Mouse (Mus musculus) MEL (cell line): ENCODE data around the gene Ror2. TPM values are rescaled to one million over a fixed set of nuclear protein-coding genes. Genes with fewer than 3 reads are reported as not detected.

Experiments
- DNase-seq: peaks from one replicate; pipeline ENCODE4 v3.0.0; 2011; ENCODE audit warnings: low read depth, low spot score
- H3K27ac ChIP-seq: 2 replicates; pipeline ENCODE4 v1.5.1; 2012; ENCODE audit warnings: low read depth, mild to moderate bottlenecking, control low read depth, low read length, moderate library complexity; ENCODE audit not compliant: control insufficient read depth
- H3K27me3 ChIP-seq, 2 experiments: fragments of 150-350 bp in 1 of 2; sonication (generic) in 1 of 2; 2 replicates each; pipeline ENCODE4 v1.6.1; 2012; ENCODE audit warnings: low read length in 2 of 2, mild to moderate bottlenecking in 2 of 2, improper control_type of control experiment in 1 of 2, moderate library complexity in 1 of 2; ENCODE audit not compliant: insufficient read depth in 2 of 2, control insufficient read depth in 1 of 2
- H3K36me3 ChIP-seq, 2 experiments: 2 replicates each; pipeline ENCODE4 v1.6.1; 2012 to 2014; ENCODE audit warnings: low read length in 2 of 2, improper control_type of control experiment in 1 of 2, inconsistent platforms in 1 of 2, mild to moderate bottlenecking in 1 of 2; ENCODE audit not compliant: insufficient read depth in 2 of 2, control insufficient read depth in 1 of 2
- H3K4me1 ChIP-seq, 2 experiments: fragments of 150-350 bp in 1 of 2; sonication (generic) in 1 of 2; 2 replicates each; pipeline ENCODE4 v1.6.1; 2012; ENCODE audit warnings: low read length in 2 of 2, improper control_type of control experiment in 1 of 2, mild to moderate bottlenecking in 1 of 2; ENCODE audit not compliant: insufficient read depth in 2 of 2, control insufficient read depth in 1 of 2
- H3K4me3 ChIP-seq, 2 experiments: fragments of 150-350 bp in 1 of 2; sonication (generic) in 1 of 2; 2 replicates each; pipeline ENCODE4 v1.5.1; 2012; ENCODE audit warnings: low read depth in 2 of 2, low read length in 2 of 2, mild to moderate bottlenecking in 2 of 2, moderate library complexity in 2 of 2, control low read depth in 1 of 2, improper control_type of control experiment in 1 of 2; ENCODE audit not compliant: control insufficient read depth in 1 of 2, insufficient read depth in 1 of 2
- H3K79me2 ChIP-seq: 2 replicates; pipeline ENCODE4 v1.6.1; 2012; ENCODE audit warnings: mild to moderate bottlenecking, low read length, moderate library complexity; ENCODE audit not compliant: control insufficient read depth, poor library complexity, insufficient read depth
- H3K9ac ChIP-seq: 2 replicates; pipeline ENCODE4 v1.6.1; 2012; ENCODE audit warnings: low read depth, mild to moderate bottlenecking, control low read depth, low read length, moderate library complexity; ENCODE audit not compliant: control insufficient read depth, poor library complexity, severe bottlenecking
- H3K9me3 ChIP-seq: fragments of 150-350 bp; sonication (generic); replicated peaks from 2 replicates; pipeline ENCODE4 v1.6.1; 2012; ENCODE audit warnings: mild to moderate bottlenecking, low read length, improper control_type of control experiment, moderate library complexity; ENCODE audit not compliant: insufficient read depth
- BHLHE40 ChIP-seq: IDR thresholded peaks from 2 replicates; pipeline ENCODE4 v1.6.1; 2012; ENCODE audit warnings: low read depth, mild to moderate bottlenecking, inconsistent platforms, low read length, improper control_type of control experiment, borderline replicate concordance
- CHD1 ChIP-seq: IDR thresholded peaks from 2 replicates; pipeline ENCODE4 v1.6.1; 2012; ENCODE audit warnings: low read depth, mild to moderate bottlenecking, inconsistent platforms, low read length, improper control_type of control experiment
- CHD2 ChIP-seq: IDR thresholded peaks from 2 replicates; pipeline ENCODE4 v1.6.1; 2011; ENCODE audit warnings: low read length, improper control_type of control experiment
- E2F4 ChIP-seq: IDR thresholded peaks from 2 replicates; pipeline ENCODE4 v1.6.1; 2011; ENCODE audit warnings: low read depth, low read length, improper control_type of control experiment, borderline replicate concordance
- ETS1 ChIP-seq: IDR thresholded peaks from 2 replicates; pipeline ENCODE4 v1.6.1; 2012; ENCODE audit warnings: low read depth, mild to moderate bottlenecking, inconsistent platforms, low read length, improper control_type of control experiment, moderate library complexity
- GATA1 ChIP-seq: IDR thresholded peaks from 2 replicates; pipeline ENCODE4 v1.6.1; 2011; ENCODE audit warnings: low read depth, low read length, improper control_type of control experiment
- MAFK ChIP-seq: IDR thresholded peaks from 2 replicates; pipeline ENCODE4 v1.6.1; 2011; ENCODE audit warnings: low read depth, mild to moderate bottlenecking, low read length, improper control_type of control experiment, borderline replicate concordance
- MAX ChIP-seq: IDR thresholded peaks from 2 replicates; pipeline ENCODE4 v1.6.1; 2011; ENCODE audit warnings: low read length, improper control_type of control experiment
- MXI1 ChIP-seq: IDR thresholded peaks from 2 replicates; pipeline ENCODE4 v1.6.1; 2011; ENCODE audit warnings: mild to moderate bottlenecking, low read depth, low read length, improper control_type of control experiment
- MYB ChIP-seq: IDR thresholded peaks from 2 replicates; pipeline ENCODE4 v1.6.1; 2011; ENCODE audit warnings: mild to moderate bottlenecking, low read depth, low read length, improper control_type of control experiment
- MYC ChIP-seq: IDR thresholded peaks from 2 replicates; pipeline ENCODE4 v1.6.1; 2011; ENCODE audit warnings: low read depth, mild to moderate bottlenecking, low read length, improper control_type of control experiment, moderate library complexity
- NRF1 ChIP-seq: IDR thresholded peaks from 2 replicates; pipeline ENCODE4 v1.6.1; 2014; ENCODE audit warnings: low read depth, mild to moderate bottlenecking, inconsistent platforms, low read length, improper control_type of control experiment, moderate library complexity; ENCODE audit not compliant: poor library complexity, insufficient read depth, severe bottlenecking
- POLR2A ChIP-seq, 2 experiments: IDR thresholded peaks; 2 replicates each; pipeline ENCODE4 v1.6.1; 2011 to 2012; ENCODE audit warnings: low read length in 2 of 2, mild to moderate bottlenecking in 2 of 2, control low read depth in 1 of 2, improper control_type of control experiment in 1 of 2, low read depth in 1 of 2, moderate library complexity in 1 of 2; ENCODE audit not compliant: control insufficient read depth in 1 of 2, insufficient read depth in 1 of 2, poor library complexity in 1 of 2
- RAD21 ChIP-seq: IDR thresholded peaks from 2 replicates; pipeline ENCODE4 v1.6.1; 2011; ENCODE audit warnings: mild to moderate bottlenecking, low read depth, low read length, improper control_type of control experiment
- RCOR1 ChIP-seq: IDR thresholded peaks from 2 replicates; pipeline ENCODE4 v1.6.1; 2012; ENCODE audit warnings: low read depth, mild to moderate bottlenecking, inconsistent platforms, low read length, improper control_type of control experiment
- SIN3A ChIP-seq: IDR thresholded peaks from 2 replicates; pipeline ENCODE4 v1.6.1; 2012; ENCODE audit warnings: low read length, improper control_type of control experiment, inconsistent platforms
- SMC3 ChIP-seq: IDR thresholded peaks from 2 replicates; pipeline ENCODE4 v1.6.1; 2011; ENCODE audit warnings: low read depth, low read length, improper control_type of control experiment
- TAL1 ChIP-seq: IDR thresholded peaks from 2 replicates; pipeline ENCODE4 v1.6.1; 2012; ENCODE audit warnings: mild to moderate bottlenecking, inconsistent platforms, low read length, moderate library complexity, mixed read lengths
- UBTF ChIP-seq: IDR thresholded peaks from 2 replicates; pipeline ENCODE4 v1.6.1; 2012; ENCODE audit warnings: low read depth, mild to moderate bottlenecking, inconsistent platforms, low read length, improper control_type of control experiment, moderate library complexity, borderline replicate concordance; ENCODE audit not compliant: insufficient read depth
- USF1 ChIP-seq: IDR thresholded peaks from 2 replicates; pipeline ENCODE4 v1.6.1; 2014; ENCODE audit warnings: low read depth, mild to moderate bottlenecking, inconsistent platforms, low read length, improper control_type of control experiment, moderate library complexity
- USF2 ChIP-seq, 2 experiments: IDR thresholded peaks; 2 replicates each; pipeline ENCODE4 v1.6.1; 2011 to 2012; ENCODE audit warnings: improper control_type of control experiment in 2 of 2, low read length in 2 of 2, borderline replicate concordance in 1 of 2, inconsistent platforms in 1 of 2, low read depth in 1 of 2, mild to moderate bottlenecking in 1 of 2; ENCODE audit not compliant: insufficient read depth in 1 of 2
- ZKSCAN1 ChIP-seq: IDR thresholded peaks from 2 replicates; pipeline ENCODE4 v1.6.1; 2012; ENCODE audit warnings: low read depth, mild to moderate bottlenecking, inconsistent platforms, low read length, improper control_type of control experiment, moderate library complexity
- ZMIZ1 ChIP-seq: IDR thresholded peaks from 2 replicates; pipeline ENCODE4 v1.6.1; 2012; ENCODE audit warnings: low read depth, mild to moderate bottlenecking, inconsistent platforms, low read length, improper control_type of control experiment, moderate library complexity
- ZNF384 ChIP-seq: IDR thresholded peaks from 2 replicates; pipeline ENCODE4 v1.6.1; 2012; ENCODE audit warnings: low read depth, mild to moderate bottlenecking, inconsistent platforms, low read length, improper control_type of control experiment
- polyA plus RNA-seq, 2 experiments: library from polyadenylated mRNA; stranded (reverse) in 1 of 2; unstranded in 1 of 2; fragments of >175 nt in 1 of 2; fragments of >200 nt in 1 of 2; gene quantifications; 2 replicates each; pipeline versions ENCODE4 v1.2.1 to v1.2.4; 2012; ENCODE audit warnings: low replicate concordance in 2 of 2, low read depth in 1 of 2; ENCODE audit not compliant: insufficient read length in 2 of 2, insufficient read depth in 1 of 2, missing spikeins in 1 of 2
- total RNA-seq: library from RNA; depleted of rRNA; stranded (reverse); fragments of 300-350 nt; gene quantifications from 2 replicates; pipeline ENCODE4 v1.2.3, GENCODE M21; 2012

The Ror2 gene
- total and polyA plus RNA-seq, 3 experiments = not detected

DNA sequence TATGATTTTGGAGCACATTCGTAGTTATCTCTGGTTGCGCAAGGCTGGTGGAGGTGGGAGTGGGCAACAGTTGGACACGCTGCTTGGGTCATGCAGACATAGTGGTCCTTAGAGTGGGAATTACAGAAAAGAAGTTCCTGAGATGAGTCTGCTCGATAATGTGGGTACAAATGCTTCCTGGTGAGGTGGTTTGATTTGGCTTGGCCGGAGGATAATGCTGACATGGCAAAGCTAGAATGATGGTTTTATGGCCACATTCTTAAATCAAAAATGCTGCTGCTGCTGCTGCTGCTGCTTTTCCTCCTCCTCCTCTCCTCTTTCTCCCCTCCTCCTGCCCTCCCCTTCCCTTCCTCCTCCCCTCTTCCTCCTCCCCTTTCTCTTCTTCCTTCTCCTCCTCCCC, 24.5 kb upstream of the Ror2 start:
- Histone ChIP-seq H3K36me3 (no peaks in the 10 kb centered on the region), H3K4me1 (no peaks in the 10 kb centered on the region), H3K4me3 (no peak overlapping the region), H3K27me3 (no peaks in the 10 kb centered on the region), H3K79me2 (no peaks in the 10 kb centered on the region), H3K9me3 (no peaks in the 10 kb centered on the region), H3K9ac (no peak overlapping the region), H3K27ac (no peak overlapping the region)
- DNase-seq = no peak
- TF ChIP-seq ZKSCAN1 = no peak
- no peak for TF ChIP-seq RCOR1
- TF ChIP-seq CHD2 = no peak
- TF ChIP-seq MXI1 = no peak
- TF ChIP-seq ETS1 = no peak
- no peak for TF ChIP-seq GATA1
- TF ChIP-seq POLR2A (IDR thresholded peaks at IDR 0.05; ENCODE audit: control insufficient read depth in 1 of 2, insufficient read depth in 1 of 2, low read depth in 1 of 2, low read length in 2 of 2, poor library complexity in 1 of 2) = no peak
- TF ChIP-seq UBTF = no peak
- TF ChIP-seq NRF1 = no peak
- no peak for TF ChIP-seq MAFK

DNA sequence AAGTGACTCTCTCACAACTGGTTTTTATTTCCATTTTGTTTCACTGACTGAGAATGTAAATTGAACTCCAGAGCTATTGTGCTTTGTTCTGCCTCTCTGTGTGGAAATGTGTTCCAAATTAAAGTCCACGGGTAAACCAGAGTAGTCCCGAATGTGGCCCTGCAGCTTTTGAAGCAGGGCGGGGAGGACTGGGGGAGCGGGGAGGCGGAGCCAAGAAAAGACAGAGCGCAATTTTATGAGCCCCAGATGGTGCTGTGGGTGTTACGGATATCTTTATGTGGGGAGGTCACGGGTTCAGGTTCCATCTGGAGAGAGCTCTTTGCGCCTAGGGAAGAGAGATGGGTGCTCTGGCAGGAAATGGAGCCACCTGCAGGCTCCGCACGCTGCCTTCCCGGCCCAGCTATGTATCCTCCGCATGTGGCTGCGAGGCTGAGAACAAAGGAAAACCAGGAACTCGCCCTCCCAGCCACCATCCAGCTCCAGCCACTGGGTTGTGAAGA, 23.8 kb upstream of the Ror2 start:
- Histone ChIP-seq H3K4me1 (no peaks in the 10 kb centered on the region), H3K9ac (no peak overlapping the region), H3K27ac (no peak overlapping the region), H3K4me3 (no peak overlapping the region), H3K36me3 (no peaks in the 10 kb centered on the region), H3K27me3 (no peaks in the 10 kb centered on the region)
- no peak for TF ChIP-seq ZNF384
- TF ChIP-seq, all 39 proteins: peak for 0
- no peak for DNase-seq
- no peaks in the 10 kb centered on the region for H3K79me2 ChIP-seq
- H3K9me3 ChIP-seq = no peaks in the 10 kb centered on the region

DNA sequence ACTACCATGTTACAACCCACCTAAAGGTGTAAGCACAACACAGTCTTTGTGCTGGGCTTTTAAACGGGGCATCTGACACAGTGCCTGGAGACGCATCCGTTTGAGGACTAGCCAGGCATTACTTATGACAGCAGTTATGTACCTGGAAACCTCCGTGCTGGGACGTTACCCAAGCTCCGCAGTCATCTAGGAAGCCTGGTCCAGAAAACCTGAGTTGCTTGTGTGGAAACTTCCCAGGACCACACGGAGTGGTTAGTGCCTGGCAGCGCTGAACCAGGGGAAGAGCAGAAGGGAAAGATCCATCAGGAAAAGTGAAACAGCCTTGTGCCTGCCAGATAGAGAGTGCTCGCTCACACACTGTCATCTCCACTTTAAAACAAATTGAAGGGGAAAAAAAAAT, 23.2 kb upstream of the Ror2 start:
- TF ChIP-seq USF1 (no peak), E2F4 (no peak), ETS1 (no peak), POLR2A (IDR thresholded peaks at IDR 0.05; ENCODE audit: control insufficient read depth in 1 of 2, insufficient read depth in 1 of 2, low read depth in 1 of 2, low read length in 2 of 2, poor library complexity in 1 of 2) (no peak), MXI1 (no peak), MYC (no peak), SMC3 (no peak), NRF1 (no peak), BHLHE40 (no peak), ZMIZ1 (no peak), MAFK (no peak), TAL1 (no peak), USF2 (IDR thresholded peaks at IDR 0.05; ENCODE audit: borderline replicate concordance in 1 of 2, insufficient read depth in 1 of 2, low read depth in 1 of 2, low read length in 2 of 2) (no peak), RAD21 (no peak), CHD1 (no peak), MYB (no peak), RCOR1 (no peak), MAX (no peak), SIN3A (no peak)
- no peaks in the 10 kb centered on the region for H3K27me3 ChIP-seq
- H3K27ac ChIP-seq = no peak overlapping the region
- H3K79me2 ChIP-seq = no peaks in the 10 kb centered on the region
- no peaks in the 10 kb centered on the region for H3K9me3 ChIP-seq
- no peaks in the 10 kb centered on the region for H3K4me1 ChIP-seq
- H3K36me3 ChIP-seq = no peaks in the 10 kb centered on the region
- H3K4me3 ChIP-seq = no peak overlapping the region
- DNase-seq = no peak
- H3K9ac ChIP-seq = no peak overlapping the region
